Mouse (Mus musculus) forebrain, embryonic 10.5 days (tissue): ENCODE data around the gene 4921507P07Rik. TPM values are rescaled to one million over a fixed set of nuclear protein-coding genes. Genes with fewer than 3 reads are reported as not detected.
"Not testable (repeated sequence)": the region's sequence is repeated elsewhere in the genome, so short reads cannot be mapped to it uniquely, and the experiment has no call there.

Experiments
- DNase-seq: peaks from one replicate; pipeline ENCODE4 v3.0.0-alpha.2; 2017; ENCODE audit warnings: low spot score; ENCODE audit errors: extremely low spot score
- H3K27ac ChIP-seq: fragments of 300-500 bp; sonication (generic); 2 replicates; pipeline ENCODE4 v1.5.1; 2016; ENCODE audit warnings: mild to moderate bottlenecking
- H3K27me3 ChIP-seq: fragments of 300-500 bp; sonication (generic); 2 replicates; pipeline ENCODE4 v1.6.1; 2016; ENCODE audit warnings: mild to moderate bottlenecking; ENCODE audit not compliant: poor library complexity, severe bottlenecking
- H3K36me3 ChIP-seq: fragments of 300-500 bp; sonication (generic); replicated peaks from 2 replicates; pipeline ENCODE4 v1.6.1; 2016; ENCODE audit warnings: mild to moderate bottlenecking, moderate library complexity
- H3K4me1 ChIP-seq: fragments of 300-500 bp; sonication (generic); 2 replicates; pipeline ENCODE4 v1.6.1; 2016
- H3K4me3 ChIP-seq: fragments of 300-500 bp; sonication (generic); 2 replicates; pipeline ENCODE4 v1.5.1; 2016; ENCODE audit warnings: mild to moderate bottlenecking, moderate library complexity
- H3K9me3 ChIP-seq: fragments of 300-500 bp; sonication (generic); 2 replicates; pipeline ENCODE4 v1.6.1; 2016; ENCODE audit warnings: mild to moderate bottlenecking, moderate library complexity
- WGBS: fragments of 180-500 bp; shearing (Covaris S2); methylation state at CpG from one replicate; pipeline ENCODE4 v1.1.7; 2016; 5-methylcytosine and 5-hydroxymethylcytosine counted together
- polyA plus RNA-seq: library from polyadenylated mRNA; unstranded; fragments of >200 nt; fragmentation: Nextera tagmentation; extraction: Ambion mirVana; gene quantifications from 2 replicates; pipeline ENCODE4 v1.2.1, GENCODE M21; 2016

The 4921507P07Rik gene
- polyA plus RNA-seq, 1 experiment from 2014 or later, result 0.36 TPM

- 86% methylated on average over 2 of the region's 2 CpGs for WGBS
- Histone ChIP-seq H3K9me3 (no peaks in the 10 kb centered on the region; the same call in 1 of the 2 replicates), H3K36me3 (no peaks in the 10 kb centered on the region), H3K27ac (no peak overlapping the region), H3K27me3 (no peaks in the 10 kb centered on the region), H3K4me3 (no peak overlapping the region), H3K4me1 (no peaks in the 10 kb centered on the region)
- DNase-seq, result no peak
These were observed 9.0 kb downstream of the 4921507P07Rik start for GRCm38 (mm10) chr6:50587412-50587811.

- Histone ChIP-seq H3K4me1 (no peaks in the 10 kb centered on the region), H3K27ac (no peak overlapping the region), H3K4me3 (no peak overlapping the region), H3K27me3 (no peaks in the 10 kb centered on the region), H3K36me3 (no peaks in the 10 kb centered on the region), H3K9me3 (no peaks in the 10 kb centered on the region)
- 90% methylated on average over 5 of the region's 5 CpGs for WGBS
- no peak for DNase-seq
These were observed 10.1 kb downstream of the 4921507P07Rik start for GRCm38 (mm10) chr6:50586316-50586715.

- no peak overlapping the region for H3K4me3 ChIP-seq
- H3K4me1 ChIP-seq, result no peaks in the 10 kb centered on the region
- 83% methylated on average over 7 of the region's 7 CpGs for WGBS
- no peak for DNase-seq
- H3K27ac ChIP-seq, result no peak overlapping the region
- no peaks in the 10 kb centered on the region for H3K36me3 ChIP-seq
- H3K9me3 ChIP-seq, result no peaks in the 10 kb centered on the region
- no peaks in the 10 kb centered on the region for H3K27me3 ChIP-seq
These were observed 10.7 kb downstream of the 4921507P07Rik start for GRCm38 (mm10) chr6:50585733-50586132.

- H3K27me3 ChIP-seq, result no peaks in the 10 kb centered on the region
- DNase-seq, result no peak
- no peak overlapping the region for H3K4me3 ChIP-seq
- H3K4me1 ChIP-seq, result peaks cover 10% of the 10 kb centered on the region
- no peaks in the 10 kb centered on the region for H3K36me3 ChIP-seq
- 88% methylated on average over 1 of the region's 1 CpGs for WGBS
- no peak overlapping the region for H3K27ac ChIP-seq
- no peaks in the 10 kb centered on the region for H3K9me3 ChIP-seq
These were observed 24.8 kb downstream of the 4921507P07Rik start for GRCm38 (mm10) chr6:50571661-50572060.

GRCm38 (mm10) chr6:50566997-50567255, 29.5 kb downstream of the 4921507P07Rik start:
- peaks cover 16% of the 10 kb centered on the region for H3K4me1 ChIP-seq
- no peaks in the 10 kb centered on the region for H3K9me3 ChIP-seq
- no peak for DNase-seq
- peaks cover 24% of the 10 kb centered on the region for H3K36me3 ChIP-seq
- peak overlapping the region; percentile 88 for H3K4me3 ChIP-seq
- no peaks in the 10 kb centered on the region for H3K27me3 ChIP-seq
- WGBS, result 22% methylated on average over 6 of the region's 6 CpGs
- peak overlapping the region; percentile 94 for H3K27ac ChIP-seq

- H3K4me3 ChIP-seq, result peak within 1 kb of the TSS; percentile 88
- no peaks in the 10 kb centered on the region for H3K9me3 ChIP-seq
- H3K27me3 ChIP-seq, result no peaks in the 10 kb centered on the region
- under 1% methylated on average over 78 of the region's 78 CpGs for WGBS
- H3K4me1 ChIP-seq, result peaks cover 16% of the 10 kb centered on the region
- DNase-seq, result peak; percentile 98
- peak within 1 kb of the TSS; percentile 94 for H3K27ac ChIP-seq
- H3K36me3 ChIP-seq, result peaks cover 26% of the 10 kb centered on the region
These were observed 30.1 kb downstream of the 4921507P07Rik start, which contains the start of gene Cycs for GRCm38 (mm10) chr6:50566141-50566996. Gene Cycs, minus strand, starts transcription at chr6:50566538.

- no peak overlapping the region for H3K27ac ChIP-seq
- WGBS, result 97% methylated on average over 3 of the region's 3 CpGs
These were observed 32.8 kb downstream of the 4921507P07Rik start for GRCm38 (mm10) chr6:50563651-50564050.

GRCm38 (mm10) chr6:50562421-50562820, 34.0 kb downstream of the 4921507P07Rik start:
- Histone ChIP-seq H3K27ac (no peak overlapping the region), H3K4me3 (no peak overlapping the region), H3K36me3 (peaks cover 27% of the 10 kb centered on the region), H3K4me1 (peaks cover 14% of the 10 kb centered on the region), H3K9me3 (no peaks in the 10 kb centered on the region), H3K27me3 (no peaks in the 10 kb centered on the region)
- WGBS, result 96% methylated on average over 4 of the region's 4 CpGs
- no peak for DNase-seq

More at GRCm38 (mm10) chr6:50563651-50564050, 32.8 kb downstream of the 4921507P07Rik start:
- DNase-seq, result no peak
- no peaks in the 10 kb centered on the region for H3K9me3 ChIP-seq
- no peaks in the 10 kb centered on the region for H3K27me3 ChIP-seq
- peaks cover 16% of the 10 kb centered on the region for H3K4me1 ChIP-seq
- H3K36me3 ChIP-seq, result peaks cover 27% of the 10 kb centered on the region
- no peak overlapping the region for H3K4me3 ChIP-seq

GRCm38 (mm10) chr6:50560776-50561175, 35.7 kb downstream of the 4921507P07Rik start:
- H3K4me1 ChIP-seq, result peaks cover 6% of the 10 kb centered on the region
- DNase-seq, result no peak
- no peaks in the 10 kb centered on the region for H3K9me3 ChIP-seq
- H3K27me3 ChIP-seq, result no peaks in the 10 kb centered on the region
- H3K27ac ChIP-seq, result no peak overlapping the region
- peaks cover 27% of the 10 kb centered on the region for H3K36me3 ChIP-seq
- H3K4me3 ChIP-seq, result no peak overlapping the region
- 92% methylated on average over 1 of the region's 1 CpGs for WGBS

GRCm38 (mm10) chr6:50558877-50559276, 37.6 kb downstream of the 4921507P07Rik start:
- no peak overlapping the region for H3K4me3 ChIP-seq
- H3K4me1 ChIP-seq, result no peaks in the 10 kb centered on the region
- H3K36me3 ChIP-seq, result peaks cover 22% of the 10 kb centered on the region
- H3K27ac ChIP-seq, result no peak overlapping the region
- WGBS, result 87% methylated on average over 4 of the region's 4 CpGs
- H3K27me3 ChIP-seq, result no peaks in the 10 kb centered on the region
- no peak for DNase-seq
- no peaks in the 10 kb centered on the region for H3K9me3 ChIP-seq

GRCm38 (mm10) chr6:50557566-50557965, 38.9 kb downstream of the 4921507P07Rik start:
- no peaks in the 10 kb centered on the region for H3K9me3 ChIP-seq
- H3K36me3 ChIP-seq, result peaks cover 9% of the 10 kb centered on the region
- H3K27me3 ChIP-seq, result no peaks in the 10 kb centered on the region
- H3K27ac ChIP-seq, result no peak overlapping the region
- WGBS, result 89% methylated on average over 6 of the region's 6 CpGs
- no peak overlapping the region for H3K4me3 ChIP-seq
- no peaks in the 10 kb centered on the region for H3K4me1 ChIP-seq
- DNase-seq, result no peak

GRCm38 (mm10) chr6:50554223-50554622, 42.2 kb downstream of the 4921507P07Rik start:
- not testable (repeated sequence) for H3K9me3 ChIP-seq, H3K27ac ChIP-seq, H3K27me3 ChIP-seq, DNase-seq, H3K36me3 ChIP-seq, H3K4me3 ChIP-seq, H3K4me1 ChIP-seq
- WGBS, result 89% methylated on average over 2 of the region's 2 CpGs

GRCm38 (mm10) chr6:50552881-50553518, 43.4 kb downstream of the 4921507P07Rik start:
- no peaks in the 10 kb centered on the region for H3K27me3 ChIP-seq
- no peaks in the 10 kb centered on the region for H3K9me3 ChIP-seq
- no peak for DNase-seq
- H3K36me3 ChIP-seq, result no peaks in the 10 kb centered on the region
- H3K27ac ChIP-seq, result no peak overlapping the region
- H3K4me1 ChIP-seq, result no peaks in the 10 kb centered on the region
- WGBS, result 87% methylated on average over 5 of the region's 5 CpGs
- no peak overlapping the region for H3K4me3 ChIP-seq
